Mouse (Mus musculus) C2C12 (cell line): ENCODE results near the gene Alppl2. TPM values are rescaled to one million over a fixed set of nuclear protein-coding genes. Genes with fewer than 3 reads are reported as not detected.

Experiments used
- H3K27me3 ChIP-seq: one replicate; pipeline ENCODE4 v1.6.1; 2011; ENCODE audit not compliant: control insufficient read depth, insufficient read depth, insufficient read length
- H3K36me3 ChIP-seq: one replicate; pipeline ENCODE4 v1.6.1; 2011; ENCODE audit not compliant: control insufficient read depth, insufficient read depth
- H3K4me3 ChIP-seq: one replicate; pipeline ENCODE4 v1.5.1; 2011; ENCODE audit warnings: mild to moderate bottlenecking, control low read depth; ENCODE audit not compliant: poor library complexity, insufficient read depth, severe bottlenecking
- H3K79me2 ChIP-seq: one replicate; pipeline ENCODE4 v1.6.1; 2011; ENCODE audit not compliant: control insufficient read depth, insufficient read depth
- H3K79me3 ChIP-seq: one replicate; pipeline ENCODE4 v1.6.1; 2011; ENCODE audit warnings: low read depth, control low read depth
- H3ac ChIP-seq: one replicate; pipeline ENCODE3; 2011; ENCODE audit warnings: low read depth; ENCODE audit not compliant: control insufficient read depth, insufficient read length
- CEBPB ChIP-seq: IDR thresholded peaks from one replicate; pipeline ENCODE4 v1.6.1; 2011; ENCODE audit warnings: low read depth, mild to moderate bottlenecking, control low read depth, moderate library complexity
- CTCF ChIP-seq: IDR thresholded peaks from one replicate; pipeline ENCODE4 v1.5.1; 2011; ENCODE audit not compliant: control insufficient read depth, insufficient read depth, insufficient read length
- FOSL1 ChIP-seq: IDR thresholded peaks from one replicate; pipeline ENCODE4 v1.8.0; 2011; ENCODE audit warnings: mild to moderate bottlenecking, low read length; ENCODE audit not compliant: poor library complexity, insufficient read depth, severe bottlenecking
- MAX ChIP-seq: IDR thresholded peaks from one replicate; pipeline ENCODE4 v1.6.1; 2011; ENCODE audit warnings: mild to moderate bottlenecking, control low read depth
- MYOD1 ChIP-seq: IDR thresholded peaks from one replicate; pipeline ENCODE4 v1.6.1; 2011; ENCODE audit warnings: low read depth; ENCODE audit not compliant: control insufficient read depth, insufficient read length
- MYOG ChIP-seq: IDR thresholded peaks from one replicate; pipeline ENCODE4 v1.6.1; 2011; ENCODE audit not compliant: control insufficient read depth, insufficient read length; ENCODE audit errors: extremely low read depth
- USF1 ChIP-seq: IDR thresholded peaks from one replicate; pipeline ENCODE4 v1.6.1; 2011; ENCODE audit warnings: low read depth, mild to moderate bottlenecking, control low read depth, moderate library complexity
- polyA plus RNA-seq: library from polyadenylated mRNA; unstranded; fragments of >200 nt; fragmentation: generic; extraction: Trizol; gene quantifications from one replicate; pipeline ENCODE4 v1.2.1, GENCODE M21; 2012; ENCODE audit warnings: missing spikeins

Gene Alppl2
- polyA plus RNA-seq, 1 experiment: not detected

DNA sequence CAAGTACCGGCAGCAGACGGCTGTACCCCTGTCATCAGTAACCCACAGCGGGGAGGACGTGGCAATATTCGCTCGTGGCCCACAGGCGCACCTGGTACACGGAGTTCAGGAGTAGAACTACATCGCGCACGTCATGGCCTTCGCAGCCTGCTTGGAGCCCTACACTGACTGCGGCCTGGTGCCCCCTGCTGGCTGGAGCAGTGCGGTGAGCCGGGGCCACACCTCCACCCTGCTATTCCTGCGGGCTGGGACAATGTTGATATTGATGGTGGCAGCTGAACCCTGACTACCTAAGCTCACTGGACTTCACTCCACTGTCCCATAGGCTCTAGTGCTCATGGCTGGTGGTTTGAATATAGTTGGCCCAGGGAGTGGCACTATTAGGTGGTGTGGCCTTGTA, 19.0 kb downstream of the Alppl2 start:
- Histone ChIP-seq H3K36me3 (no peaks in the 10 kb centered on the region), H3K4me3 (no peak overlapping the region), H3K27me3 (no peaks in the 10 kb centered on the region), H3K79me3 (no peaks in the 10 kb centered on the region), H3ac (no peak overlapping the region), H3K79me2 (no peaks in the 10 kb centered on the region)
- no peak for TF ChIP-seq MYOD1
- TF ChIP-seq MYOG: no peak
- no peak for TF ChIP-seq CEBPB
- no peak for TF ChIP-seq USF1
- TF ChIP-seq MAX: no peak
- TF ChIP-seq CTCF: peak; percentile 70
- TF ChIP-seq FOSL1: no peak

DNA sequence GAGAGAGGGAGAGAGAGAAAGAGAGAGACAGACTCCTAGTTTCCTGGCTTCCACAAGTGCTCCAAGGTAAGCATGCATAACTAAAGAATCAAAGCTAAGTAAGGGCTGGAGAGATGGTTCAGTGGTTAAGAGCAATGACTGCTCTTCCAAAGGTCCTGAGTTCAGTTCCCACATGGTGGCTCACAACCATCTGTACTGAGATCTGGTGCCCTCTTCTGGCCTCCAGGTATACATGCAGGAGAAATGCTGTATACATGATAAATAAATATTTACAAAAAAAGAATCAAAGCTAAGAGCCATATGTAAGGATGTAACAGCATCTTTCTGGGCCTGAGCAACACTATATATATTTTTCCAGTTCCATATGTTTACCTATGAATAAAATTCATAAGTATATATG, 28.8 kb downstream of the Alppl2 start:
- TF ChIP-seq MYOD1 (no peak), MYOG (no peak), MAX (no peak), CEBPB (no peak), CTCF (no peak), USF1 (no peak), FOSL1 (no peak)
- no peak overlapping the region for H3K4me3 ChIP-seq
- H3K36me3 ChIP-seq: no peaks in the 10 kb centered on the region
- no peaks in the 10 kb centered on the region for H3K27me3 ChIP-seq
- H3ac ChIP-seq: no peak overlapping the region
- H3K79me3 ChIP-seq: no peaks in the 10 kb centered on the region
- H3K79me2 ChIP-seq: no peaks in the 10 kb centered on the region

DNA sequence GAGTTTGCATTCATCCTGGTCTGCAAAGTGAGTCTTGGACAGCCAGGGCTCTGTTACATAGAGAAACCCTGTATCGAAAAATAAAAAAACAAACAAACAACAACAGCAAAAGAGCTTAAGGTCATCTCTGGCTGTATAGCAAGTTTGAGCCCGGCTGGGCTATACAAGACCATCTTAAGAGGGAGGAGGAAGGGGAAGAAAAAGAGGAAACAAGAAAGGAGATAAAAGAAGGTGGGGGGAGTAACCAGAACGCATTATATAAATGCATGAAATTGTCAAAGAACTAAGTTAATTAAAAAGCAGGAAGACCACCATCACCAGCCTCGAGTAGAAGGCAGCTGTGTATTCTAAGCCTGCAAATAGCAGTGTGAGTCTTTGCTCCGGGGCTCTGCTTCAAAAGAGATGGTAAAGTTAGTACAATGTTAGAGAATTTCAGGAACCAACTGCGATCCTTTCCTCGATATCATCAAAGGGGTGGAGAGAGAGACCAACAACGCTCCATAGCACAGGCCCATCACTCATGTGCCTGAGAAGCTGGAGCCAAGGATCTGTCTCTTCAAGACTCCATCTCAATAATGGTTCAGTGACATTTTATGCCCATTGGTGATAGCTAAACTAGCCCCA, 30.6 kb downstream of the Alppl2 start:
- Histone ChIP-seq H3ac (no peak overlapping the region), H3K79me2 (no peaks in the 10 kb centered on the region), H3K79me3 (no peaks in the 10 kb centered on the region), H3K4me3 (no peak overlapping the region), H3K27me3 (no peaks in the 10 kb centered on the region), H3K36me3 (no peaks in the 10 kb centered on the region)
- TF ChIP-seq MYOG: no peak

DNA sequence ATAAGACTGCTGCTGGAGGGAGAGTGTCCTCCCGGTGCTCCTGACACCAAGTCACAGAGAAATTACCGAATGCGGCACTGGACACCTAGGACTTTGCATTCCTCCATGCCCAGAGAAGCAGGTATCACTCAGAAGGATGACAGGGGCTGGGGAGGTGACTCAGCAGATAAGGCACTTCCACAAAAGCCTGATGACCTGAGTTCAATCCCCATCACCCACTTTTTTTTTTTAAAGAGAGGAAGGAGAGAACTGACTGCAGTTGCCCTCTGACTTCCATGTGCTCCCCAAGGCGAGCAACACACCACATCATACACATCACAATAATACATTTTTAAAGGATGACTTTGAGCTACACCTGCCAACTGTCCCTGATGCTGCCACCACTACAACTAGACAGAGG, 32.7 kb downstream of the Alppl2 start:
- no peak overlapping the region for H3K4me3 ChIP-seq
- TF ChIP-seq MYOG: no peak
- H3K79me2 ChIP-seq: no peaks in the 10 kb centered on the region
- no peaks in the 10 kb centered on the region for H3K36me3 ChIP-seq
- H3ac ChIP-seq: no peak overlapping the region
- H3K79me3 ChIP-seq: no peaks in the 10 kb centered on the region
- no peaks in the 10 kb centered on the region for H3K27me3 ChIP-seq

DNA sequence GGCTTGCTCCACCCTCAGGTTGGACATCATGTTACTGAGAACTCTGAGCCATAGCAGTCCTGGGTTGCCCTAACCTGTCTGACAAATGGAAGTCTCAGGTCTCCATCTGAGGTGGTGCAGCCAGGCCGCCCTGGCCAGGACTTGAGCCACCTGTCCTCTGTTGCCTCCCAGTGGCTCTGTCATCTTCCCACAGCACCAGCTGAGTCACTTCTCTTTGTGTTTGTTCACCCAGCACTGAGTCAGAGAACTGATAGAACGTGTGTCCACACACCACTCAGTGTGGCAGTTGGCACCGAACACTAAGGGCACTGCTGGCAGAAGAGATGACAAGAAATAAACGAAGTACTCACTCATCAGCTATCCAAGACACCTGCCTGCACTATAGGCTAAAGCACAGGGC, 38.4 kb downstream of the Alppl2 start:
- no peak for TF ChIP-seq CTCF
- TF ChIP-seq MYOD1: peak; percentile 93
- peak; percentile 33 for TF ChIP-seq FOSL1
- Histone ChIP-seq H3K79me2 (no peaks in the 10 kb centered on the region), H3ac (no peak overlapping the region), H3K27me3 (no peaks in the 10 kb centered on the region), H3K4me3 (no peak overlapping the region), H3K79me3 (no peaks in the 10 kb centered on the region), H3K36me3 (no peaks in the 10 kb centered on the region)

DNA sequence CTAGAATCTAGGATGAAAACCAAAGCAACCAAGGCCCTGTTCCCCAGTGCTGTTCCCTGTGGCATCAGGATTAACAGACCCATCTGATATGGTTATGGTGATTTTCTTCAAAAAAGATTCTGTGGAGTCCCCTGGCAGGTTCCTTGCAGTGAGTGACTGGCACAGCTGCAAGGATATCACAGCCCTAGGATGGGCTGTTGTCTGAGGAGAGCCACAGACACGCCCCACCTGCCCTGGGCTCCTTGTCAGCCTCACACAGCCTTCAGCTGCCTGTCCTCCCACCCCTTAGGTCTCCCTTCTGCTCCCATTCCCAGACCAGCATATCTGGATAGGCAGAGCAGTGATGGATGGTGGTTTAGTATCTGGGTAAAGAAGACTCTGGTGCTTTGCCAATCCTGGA, 39.0 kb downstream of the Alppl2 start:
- Histone ChIP-seq H3K4me3 (no peak overlapping the region), H3K27me3 (no peaks in the 10 kb centered on the region), H3K79me2 (no peaks in the 10 kb centered on the region), H3K36me3 (no peaks in the 10 kb centered on the region), H3ac (no peak overlapping the region), H3K79me3 (no peaks in the 10 kb centered on the region)
- no peak for TF ChIP-seq MYOG
- no peak for TF ChIP-seq FOSL1
- TF ChIP-seq CTCF: no peak
- peak; percentile 99 for TF ChIP-seq MYOD1
